Mouse (Mus musculus): ENCODE data around the gene Tmtc2.

DNA sequence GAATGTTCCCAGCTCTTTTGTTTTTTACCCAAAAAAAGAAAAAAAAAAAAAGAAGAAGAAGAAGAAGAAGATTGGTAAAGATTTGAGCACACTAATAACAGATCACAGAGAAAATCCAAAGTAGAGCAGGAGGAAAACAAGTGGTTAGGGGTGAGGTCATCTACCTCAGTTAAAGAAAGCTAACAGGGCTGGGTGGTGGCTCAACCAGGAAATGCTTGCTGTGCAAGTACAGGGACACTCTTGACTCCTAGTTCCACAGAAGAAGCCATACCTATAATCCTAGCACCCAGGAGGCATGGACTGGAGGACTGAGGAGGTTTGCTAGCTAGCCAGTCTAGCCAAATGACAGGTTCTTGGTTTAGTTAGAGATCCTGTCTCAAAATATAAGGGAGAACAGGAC is 38.4 kb downstream of the Tmtc2 start:
- no peak for TF ChIP-seq CTCF (IDR thresholded peaks at IDR 0.05; ENCODE audit: low read depth)
- TF ChIP-seq EP300 (IDR thresholded peaks at IDR 0.05; ENCODE audit: low read depth), result no peak
